Mouse (Mus musculus) urinary bladder, postnatal 4 days (tissue): ENCODE results near the gene Asb10.

Experiments used
- DNase-seq, 2 experiments: peaks; one replicate each; pipeline ENCODE4 v3.0.0; 2021 to 2022; ENCODE audit warnings: low spot score in 2 of 2

The Asb10 gene

GRCm38 (mm10) chr5:24492546-24493285 lies 48.1 kb downstream of the Asb10 start:
- DNase-seq = no peak

- no peak for DNase-seq
Observed at GRCm38 (mm10) chr5:24490413-24490920, 50.3 kb downstream of the Asb10 start.

- DNase-seq = no peak
Observed at GRCm38 (mm10) chr5:24486738-24487137, 54.0 kb downstream of the Asb10 start.

- DNase-seq = peak; percentile 68 to 90
Observed at GRCm38 (mm10) chr5:24486097-24486496, 54.7 kb downstream of the Asb10 start.

- no peak for DNase-seq
Observed at GRCm38 (mm10) chr5:24484963-24485362, 55.8 kb downstream of the Asb10 start.

GRCm38 (mm10) chr5:24483326-24483725 lies 57.5 kb downstream of the Asb10 start:
- peak; percentile 61 to 71 for DNase-seq
